Mouse (Mus musculus) liver, postnatal 0 days (tissue): ENCODE measurements around the gene Slc25a22.

ENCODE experiments used
- CTCF ChIP-seq: sonication (generic); IDR thresholded peaks from 2 replicates; pipeline ENCODE4 v1.5.1; 2016; ENCODE audit warnings: antibody characterized with exemption, low read depth
- EP300 ChIP-seq: IDR thresholded peaks from 2 replicates; pipeline ENCODE4 v1.6.1; 2016; ENCODE audit warnings: antibody characterized with exemption, low read depth, mild to moderate bottlenecking

DNA sequence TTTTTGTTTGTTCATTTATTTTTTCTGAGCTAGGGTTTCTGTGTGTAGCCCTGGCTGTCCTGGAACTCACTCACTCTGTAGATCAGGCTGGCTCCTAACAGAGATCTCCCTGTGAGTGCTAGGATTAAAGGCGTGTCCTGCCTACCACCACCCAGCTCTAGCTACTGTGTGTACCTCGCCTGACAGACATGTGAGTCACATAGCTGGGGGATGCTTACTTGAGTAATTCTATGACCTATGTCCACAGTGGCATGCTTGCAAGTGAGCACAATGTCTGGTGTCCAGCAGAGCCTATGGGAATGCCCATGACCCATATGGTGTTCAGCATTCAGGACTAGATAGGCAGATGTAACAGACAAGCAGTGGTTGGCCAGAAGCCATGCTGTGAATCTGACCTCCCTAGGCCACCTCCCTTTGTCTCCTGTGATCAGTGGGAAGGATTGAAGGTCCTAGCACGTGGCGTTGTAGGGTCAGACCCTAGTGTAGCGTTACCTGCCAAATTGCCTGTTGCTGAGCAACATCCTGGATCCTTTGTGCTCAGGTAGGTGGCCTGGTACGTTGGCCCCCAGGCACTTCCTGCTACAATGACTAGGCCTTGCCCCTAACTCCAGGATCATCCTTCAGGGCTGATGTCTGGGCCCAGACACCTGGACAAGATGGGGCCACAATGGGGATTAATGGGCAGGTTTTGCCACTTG lies 21.4 kb downstream of the Slc25a22 start:
- TF ChIP-seq CTCF (no peak), EP300 (no peak)
